Mouse (Mus musculus) layer of hippocampus, adult 18-20 months (tissue): Measurements from ENCODE around the gene Nr1i2. TPM values are rescaled to one million over a fixed set of nuclear protein-coding genes. Genes with fewer than 3 reads are reported as not detected.
A peak's percentile ranks its signal among the peaks of the same experiment; 100 is the strongest.
"Not testable (repeated sequence)": the region's sequence is repeated elsewhere in the genome, so short reads cannot be mapped to it uniquely, and the experiment has no call there.

ENCODE experiments used
- DNase-seq, 2 experiments: peaks; one replicate each; pipeline ENCODE4 v3.0.0; 2022; ENCODE audit warnings: low spot score in 2 of 2
- long read RNA-seq: library from polyadenylated mRNA; stranded (forward); transcript quantifications from one replicate; pipeline ENCODE4 v2.0.0, GENCODE M21; 2021
- total RNA-seq, 2 experiments: library from RNA; stranded (reverse); gene quantifications; 2 replicates each; pipeline ENCODE4 v1.2.3; 2021

Nr1i2 gene
- total RNA-seq, result not detected
- long read RNA-seq, result 0 reads

- no peak for DNase-seq
These were observed at the start of gene Nr1i2 for GRCm38 (mm10) chr16:38294685-38295348. Gene Nr1i2, minus strand, starts transcription at chr16:38294824.

- peak; percentile 59 to 79 for DNase-seq
These were observed 47.0 kb upstream of the Nr1i2 start, which contains the start of gene Maats1 for GRCm38 (mm10) chr16:38341396-38342324. Gene Maats1, minus strand, starts transcription at chr16:38342143.

GRCm38 (mm10) chr16:38338077-38338476 lies 43.5 kb upstream of the Nr1i2 start:
- not testable (repeated sequence) for DNase-seq

- no peak for DNase-seq
These were observed 39.8 kb upstream of the Nr1i2 start for GRCm38 (mm10) chr16:38334431-38334830.

- DNase-seq, result no peak
These were observed 34.7 kb upstream of the Nr1i2 start for GRCm38 (mm10) chr16:38329340-38329739.

- DNase-seq, result no peak
These were observed 32.3 kb upstream of the Nr1i2 start for GRCm38 (mm10) chr16:38326778-38327397.

- DNase-seq, result no peak
These were observed 29.7 kb upstream of the Nr1i2 start for GRCm38 (mm10) chr16:38324311-38324710.

- peak; percentile 48 to 76 for DNase-seq
These were observed 26.9 kb upstream of the Nr1i2 start for GRCm38 (mm10) chr16:38321452-38321935.

- DNase-seq, result no peak
These were observed 24.5 kb upstream of the Nr1i2 start for GRCm38 (mm10) chr16:38319087-38319486.

- no peak for DNase-seq
These were observed 23.9 kb upstream of the Nr1i2 start for GRCm38 (mm10) chr16:38318492-38318891.

GRCm38 (mm10) chr16:38308195-38308594 lies 13.6 kb upstream of the Nr1i2 start:
- DNase-seq, result no peak

- no peak for DNase-seq
These were observed 13.0 kb upstream of the Nr1i2 start for GRCm38 (mm10) chr16:38307651-38308050.

- DNase-seq, result no peak
These were observed 12.6 kb upstream of the Nr1i2 start for GRCm38 (mm10) chr16:38307221-38307605.

GRCm38 (mm10) chr16:38306571-38307220 lies 12.1 kb upstream of the Nr1i2 start:
- no peak for DNase-seq

GRCm38 (mm10) chr16:38304460-38305194 lies 10.0 kb upstream of the Nr1i2 start:
- no peak for DNase-seq

- no peak for DNase-seq
These were observed 7.7 kb upstream of the Nr1i2 start for GRCm38 (mm10) chr16:38302367-38302766.

GRCm38 (mm10) chr16:38298410-38298809 lies 3.8 kb upstream of the Nr1i2 start:
- no peak for DNase-seq

GRCm38 (mm10) chr16:38295349-38295930 lies 816 bp upstream of the Nr1i2 start:
- peak in 1 of 2 experiments; percentile 15 for DNase-seq

GRCm38 (mm10) chr16:38290151-38290550 lies 4.5 kb downstream of the Nr1i2 start:
- DNase-seq, result no peak

GRCm38 (mm10) chr16:38288851-38289250 lies 5.8 kb downstream of the Nr1i2 start:
- DNase-seq, result no peak
